Mouse (Mus musculus): ENCODE results near the gene Gm45808.
"Not testable (repeated sequence)": the region's sequence is repeated elsewhere in the genome, so short reads cannot be mapped to it uniquely, and the experiment has no call there.

Gm45808 gene

DNA sequence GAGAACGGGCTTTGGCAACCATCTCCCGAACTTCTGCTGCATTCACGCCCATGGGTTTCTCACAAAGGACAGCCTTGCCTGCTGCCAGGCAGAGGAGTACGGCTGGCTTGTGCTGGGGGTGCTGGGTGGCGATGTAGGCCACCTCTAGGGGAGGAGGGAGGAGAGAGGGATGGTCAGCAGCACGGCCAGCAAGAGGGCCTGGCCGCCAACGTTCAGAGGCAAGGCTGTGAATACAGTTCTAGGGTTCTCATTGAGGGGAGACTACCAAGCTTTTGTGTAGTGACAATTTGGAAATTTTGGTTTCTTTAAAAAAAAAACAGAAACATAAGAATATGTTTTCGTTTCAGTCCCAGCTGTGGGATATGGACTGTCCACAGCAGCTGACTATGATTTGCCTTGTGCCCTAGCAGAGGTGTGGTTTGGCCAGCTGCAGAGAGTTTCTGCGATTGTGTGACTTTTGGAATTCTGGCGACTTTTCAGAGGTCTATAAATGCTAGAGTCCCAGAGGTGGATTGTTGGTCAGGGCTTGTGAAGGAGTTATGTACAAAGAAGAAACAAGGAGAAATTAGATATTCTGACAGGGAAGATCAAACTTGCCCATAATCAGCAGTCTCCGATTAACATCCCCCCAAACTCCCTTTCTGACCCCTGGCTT lies at the start of gene Gm45808:
Gene Gm45808 (minus strand): TSS at position 51 of the 655 bp plus-strand sequence.
- DNase-seq: no peak

DNA sequence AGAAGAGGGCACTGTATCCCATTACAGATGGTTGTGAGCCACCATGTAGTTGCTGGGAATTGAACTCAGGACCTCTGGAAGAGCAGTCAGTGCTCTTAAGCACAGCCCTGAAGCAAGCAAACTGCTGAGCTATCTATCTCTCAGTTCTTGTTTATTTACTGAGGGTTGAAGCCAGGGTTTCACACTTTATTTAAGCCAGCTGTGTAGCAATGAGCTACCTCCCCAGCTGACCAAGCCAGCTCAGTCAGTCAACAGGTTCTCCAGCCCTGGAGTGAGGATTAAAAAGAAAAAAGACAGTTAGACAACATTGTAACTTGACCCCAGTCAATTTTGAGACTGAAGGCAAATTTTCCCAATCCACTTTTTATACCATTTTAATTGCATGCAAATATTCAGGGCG lies 49.1 kb upstream of the Gm45808 start:
- no peak for DNase-seq

DNA sequence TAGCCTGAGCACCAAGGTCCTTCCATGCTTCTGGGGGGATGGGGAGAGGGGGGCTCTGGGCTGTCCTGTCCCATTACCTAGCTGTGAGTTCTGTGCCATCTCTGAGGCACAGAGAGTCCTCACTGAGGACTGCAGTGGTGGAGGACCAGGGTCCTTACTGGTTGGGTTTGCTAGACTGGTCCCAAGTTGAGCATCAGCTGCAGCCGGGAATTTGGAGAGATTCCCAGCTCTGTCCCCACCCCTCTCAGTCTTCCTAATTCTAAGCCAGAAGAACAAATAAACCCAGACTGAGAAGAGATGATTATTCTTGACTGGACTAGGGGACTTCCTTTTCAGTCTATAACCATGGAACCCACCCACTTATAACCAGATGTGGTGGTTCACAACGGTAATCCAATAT lies 44.0 kb upstream of the Gm45808 start:
- DNase-seq: no peak

DNA sequence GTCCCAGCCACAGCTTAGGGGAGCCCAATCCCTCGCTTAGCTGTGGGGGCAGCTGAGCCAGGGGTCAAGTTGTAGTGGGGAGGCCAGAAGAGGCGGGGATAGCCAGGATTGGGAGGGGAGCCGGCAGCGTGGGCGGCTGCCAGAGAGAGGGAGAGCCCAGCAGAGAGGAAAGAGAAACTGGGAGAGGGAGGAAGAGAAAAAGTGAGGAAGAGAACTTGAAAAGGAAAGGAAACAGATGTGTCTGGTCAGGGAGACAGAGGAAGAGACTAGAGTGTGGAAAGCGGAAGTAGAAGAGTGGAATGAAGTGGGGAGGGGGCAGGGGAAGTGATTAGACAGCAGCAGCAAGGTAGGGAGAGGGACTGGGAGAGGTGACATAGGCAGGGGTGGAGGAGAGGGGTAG lies 42.9 kb upstream of the Gm45808 start:
- DNase-seq: no peak

DNA sequence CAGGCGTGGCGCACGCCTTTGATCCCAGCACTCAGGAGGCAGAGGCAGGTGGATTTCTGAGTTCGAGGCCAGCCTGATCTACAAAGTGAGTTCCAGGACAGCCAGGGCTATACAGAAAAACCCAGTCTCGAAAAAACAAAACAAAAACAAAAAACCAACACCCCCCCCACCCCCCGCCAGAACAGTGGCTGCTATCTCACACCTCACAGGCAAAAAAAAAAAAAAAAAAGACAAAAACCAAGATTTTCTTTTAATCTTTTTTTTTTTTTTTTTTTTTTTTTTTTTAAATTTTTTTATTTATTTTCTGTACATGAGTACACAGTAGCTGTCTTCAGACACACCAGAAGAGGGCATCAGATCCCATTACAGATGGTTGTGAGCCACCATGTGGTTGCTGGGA lies 40.6 kb upstream of the Gm45808 start:
- not testable (repeated sequence) for DNase-seq

DNA sequence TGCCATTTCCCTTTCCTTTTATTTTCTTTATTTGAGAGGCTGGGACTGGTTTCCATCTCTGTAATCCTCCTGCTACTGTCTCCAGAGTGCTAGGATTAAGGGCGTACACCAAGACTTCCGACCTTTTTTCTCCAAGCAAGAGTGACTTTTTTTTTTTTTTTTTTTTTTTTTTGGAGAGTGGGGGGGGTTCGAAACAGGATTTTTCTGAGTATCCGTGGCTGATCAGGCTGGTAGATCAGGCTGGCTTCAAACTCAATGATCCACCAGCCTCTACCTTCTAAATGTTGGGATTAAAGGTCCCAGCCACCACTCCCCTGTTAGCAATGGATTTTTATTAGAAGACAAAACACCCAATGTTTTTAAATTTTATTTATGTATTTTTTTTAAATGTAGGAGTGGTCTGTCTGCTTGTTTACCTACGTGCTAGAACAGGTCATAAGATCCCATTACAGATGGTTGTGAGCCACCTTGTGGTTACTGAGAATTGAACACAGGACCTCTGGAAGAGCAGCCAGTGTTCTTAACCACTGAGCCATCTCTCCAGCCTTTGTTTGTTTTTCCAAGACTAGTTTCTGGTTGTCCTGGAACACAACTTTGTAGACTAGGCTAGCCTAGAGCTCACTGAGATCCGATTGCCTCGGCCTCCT lies 40.0 kb upstream of the Gm45808 start:
- DNase-seq: peak; percentile 73

DNA sequence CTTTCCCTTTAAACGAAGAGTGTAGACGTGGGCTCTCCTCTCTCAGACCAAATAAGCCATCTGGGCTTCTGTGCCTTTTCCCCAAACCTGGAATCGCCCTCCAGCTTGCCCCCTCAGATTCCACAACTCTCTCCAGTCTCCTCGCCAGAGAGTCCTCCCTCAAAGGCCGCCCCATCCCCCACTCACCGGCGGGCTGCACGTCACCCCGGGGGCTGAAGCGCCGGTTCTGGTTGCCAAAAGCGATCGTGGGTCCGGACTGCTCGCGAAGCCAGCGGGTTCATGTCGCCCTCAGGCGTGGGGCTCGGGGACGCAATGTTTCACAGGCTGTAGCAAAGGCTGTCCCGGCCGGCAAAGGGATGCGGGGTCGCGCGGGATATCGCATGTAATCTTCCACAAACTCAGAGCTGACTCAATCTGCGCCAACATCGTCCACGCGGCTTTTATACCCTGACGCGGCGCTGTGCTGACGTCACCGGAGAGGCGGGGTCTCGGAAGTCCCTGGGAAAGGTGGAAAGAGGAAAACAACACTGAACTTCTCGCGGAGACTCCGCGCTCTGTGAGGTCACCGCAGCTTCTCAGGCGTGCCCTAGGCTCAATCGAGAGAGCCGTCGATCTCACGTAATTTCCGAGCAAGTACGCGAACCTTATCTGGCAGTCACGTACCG lies 39.3 kb upstream of the Gm45808 start, which contains the start of the genes Ppp1r15a and Plekha4:
Gene Ppp1r15a (minus strand): TSS at position 460 of the 665 bp plus-strand sequence.
Gene Plekha4 (plus strand): TSS at position 522 of the 665 bp plus-strand sequence.
- peak; percentile 97 for DNase-seq

DNA sequence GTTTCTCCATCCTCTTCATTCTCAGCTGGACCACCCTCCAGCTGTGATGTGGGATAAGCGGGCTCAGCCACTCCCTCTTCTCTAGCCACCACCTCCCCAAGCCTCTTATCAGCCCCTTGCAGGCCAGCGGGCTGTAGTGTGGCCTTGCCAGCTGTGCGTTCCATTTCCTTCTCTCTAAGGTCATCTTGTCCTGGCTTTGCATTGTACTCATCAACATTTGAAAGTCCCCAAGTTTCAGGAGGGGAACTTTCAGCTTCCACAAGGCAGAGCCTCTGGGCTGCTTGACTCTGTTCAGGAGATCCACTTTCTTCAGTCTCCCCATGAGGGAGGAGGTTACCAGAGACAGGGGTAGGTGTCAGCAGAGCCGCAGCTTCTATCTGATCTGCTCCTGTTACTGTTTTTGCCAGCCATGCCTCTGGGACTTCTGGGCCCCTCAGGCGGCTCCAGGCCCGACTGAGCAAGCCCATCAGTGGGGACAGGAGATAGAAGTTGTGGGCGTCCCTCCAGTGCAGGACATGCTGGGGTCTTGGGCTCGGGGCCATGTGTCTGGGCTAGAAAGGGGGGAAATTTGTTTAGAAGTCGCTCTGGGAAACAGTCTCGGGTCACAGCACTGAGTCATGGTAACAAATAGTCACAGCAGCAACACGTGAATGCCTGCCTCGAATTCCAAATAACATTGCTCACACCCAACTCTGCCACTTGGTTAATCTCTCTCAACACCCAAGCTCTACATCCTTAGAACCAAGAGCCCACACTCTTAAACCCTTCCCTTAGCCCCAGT lies 38.4 kb upstream of the Gm45808 start:
- DNase-seq: peak; percentile 62

DNA sequence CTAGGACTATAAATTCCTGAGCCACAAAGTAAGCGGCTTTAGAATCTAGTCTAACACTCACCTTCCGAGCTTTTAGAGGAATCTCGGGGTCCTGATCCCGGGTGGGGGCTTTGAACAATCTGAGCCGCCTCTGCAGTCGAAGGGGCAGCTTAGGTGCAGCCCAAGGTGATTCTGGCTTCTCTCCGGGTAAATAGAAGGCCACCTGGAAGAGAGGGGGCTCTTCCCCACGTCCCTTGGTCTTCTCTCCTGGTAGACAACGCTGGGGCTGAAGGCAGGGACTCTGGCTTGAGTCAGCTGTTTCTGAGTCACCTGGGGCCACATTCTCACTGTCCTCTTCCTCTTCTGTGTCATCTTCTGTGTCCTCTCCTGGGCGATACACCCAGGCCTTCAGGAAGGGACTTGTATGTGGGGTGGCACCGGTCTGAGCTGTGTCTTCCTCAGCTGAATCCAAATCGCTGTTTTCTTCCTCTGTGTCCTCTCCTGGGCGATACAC lies 37.1 kb upstream of the Gm45808 start:
- DNase-seq: peak; percentile 30

DNA sequence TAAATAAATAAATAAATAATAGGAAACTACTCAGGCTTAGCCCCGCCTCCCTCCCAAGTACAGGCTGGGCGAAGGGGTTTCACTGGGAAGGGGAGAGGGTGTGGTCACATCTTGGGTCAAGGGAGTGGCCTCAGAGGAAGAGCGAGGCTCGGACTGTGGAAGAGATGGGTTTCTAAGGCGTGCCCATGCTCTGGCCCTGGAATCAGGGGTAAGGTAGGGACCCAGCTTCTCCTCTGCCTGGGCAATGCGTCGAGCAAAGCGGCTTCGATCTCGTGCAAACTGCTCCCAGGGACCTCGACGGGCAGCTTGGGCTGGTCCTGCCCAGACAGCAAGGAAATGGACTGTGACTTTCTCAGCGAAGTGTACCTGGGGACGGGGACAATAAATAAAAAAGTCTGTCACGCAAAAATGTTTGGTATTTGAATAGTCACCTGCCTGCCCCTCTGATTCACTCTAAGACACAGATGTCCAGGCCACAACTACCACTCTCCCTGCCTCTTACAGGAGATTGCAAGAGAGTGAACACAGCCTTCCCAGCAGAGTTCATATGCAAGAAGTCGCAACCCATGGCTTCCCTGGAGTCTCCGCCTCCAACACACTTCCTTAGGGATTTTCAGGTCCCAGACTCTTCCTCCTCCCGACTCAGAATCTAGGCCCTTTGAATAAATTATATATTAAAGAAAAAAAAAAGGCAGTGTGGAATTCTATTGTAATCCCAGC lies 36.5 kb upstream of the Gm45808 start:
- no peak for DNase-seq

DNA sequence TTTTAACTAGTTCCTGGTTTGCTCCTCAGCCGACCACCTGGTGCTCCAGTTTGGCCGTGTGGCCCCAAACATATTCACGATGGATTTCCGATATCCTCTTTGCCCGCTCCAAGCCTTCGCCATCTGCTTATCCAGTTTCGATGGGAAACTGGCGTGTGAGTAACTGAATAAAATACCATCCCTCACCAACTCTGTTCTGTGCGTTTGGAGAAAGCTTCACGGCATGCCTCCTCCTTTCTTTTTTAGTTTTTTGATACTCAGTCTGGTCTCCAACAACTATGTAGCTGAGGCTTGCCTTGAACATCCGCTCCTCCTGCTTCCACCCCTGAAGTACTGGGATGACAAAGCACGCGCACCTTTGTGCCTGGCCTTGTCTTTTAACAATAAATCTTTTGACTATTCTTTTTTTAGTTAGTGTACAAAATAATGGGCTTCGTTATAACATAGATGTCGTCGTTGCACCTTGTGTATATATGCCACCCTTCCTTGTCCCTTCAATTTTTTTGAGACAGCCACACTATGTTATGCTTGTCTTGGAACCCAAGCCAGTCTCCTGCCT lies 35.7 kb upstream of the Gm45808 start:
- no peak for DNase-seq

DNA sequence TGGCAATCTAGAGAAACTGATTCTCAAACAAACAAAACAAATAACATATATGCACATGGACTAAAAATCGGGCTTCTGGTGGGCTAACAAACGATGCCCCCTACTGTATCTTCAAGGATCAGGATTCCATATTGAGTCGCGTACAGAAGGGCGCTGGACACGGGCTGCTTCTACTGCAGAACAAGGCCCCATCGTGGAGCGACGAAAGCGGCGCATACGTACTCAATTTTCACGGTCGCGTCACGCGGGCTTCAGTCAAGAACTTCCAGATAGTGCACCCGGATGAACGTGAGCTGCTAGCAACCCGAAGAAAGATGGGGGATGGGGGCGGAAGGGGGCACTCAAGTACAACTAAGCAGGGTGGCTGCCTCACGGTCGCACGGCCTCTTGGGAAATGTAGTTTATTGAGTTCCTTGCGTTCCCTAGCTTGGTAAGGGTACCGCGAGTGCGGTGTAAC lies 35.1 kb upstream of the Gm45808 start:
- DNase-seq: peak; percentile 96

DNA sequence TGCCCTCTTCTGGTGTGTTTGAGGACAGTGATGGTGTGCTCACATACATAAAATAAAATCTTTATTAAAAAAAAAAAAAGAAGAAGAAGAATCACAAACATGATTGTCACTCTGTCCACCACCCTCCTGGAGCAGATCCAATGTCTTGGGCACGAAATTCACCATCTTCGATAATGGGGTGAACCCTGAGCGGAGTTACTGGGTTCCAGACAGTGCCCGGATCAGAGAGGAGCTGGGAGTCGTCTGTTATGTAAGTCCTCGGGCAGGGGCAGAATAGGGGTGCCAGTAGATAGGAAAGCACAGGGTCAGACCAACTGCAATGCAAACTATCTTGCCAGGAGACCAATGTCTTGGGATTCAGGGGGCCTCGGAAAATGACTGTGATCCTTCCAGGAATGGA lies 34.0 kb upstream of the Gm45808 start:
- no peak for DNase-seq

DNA sequence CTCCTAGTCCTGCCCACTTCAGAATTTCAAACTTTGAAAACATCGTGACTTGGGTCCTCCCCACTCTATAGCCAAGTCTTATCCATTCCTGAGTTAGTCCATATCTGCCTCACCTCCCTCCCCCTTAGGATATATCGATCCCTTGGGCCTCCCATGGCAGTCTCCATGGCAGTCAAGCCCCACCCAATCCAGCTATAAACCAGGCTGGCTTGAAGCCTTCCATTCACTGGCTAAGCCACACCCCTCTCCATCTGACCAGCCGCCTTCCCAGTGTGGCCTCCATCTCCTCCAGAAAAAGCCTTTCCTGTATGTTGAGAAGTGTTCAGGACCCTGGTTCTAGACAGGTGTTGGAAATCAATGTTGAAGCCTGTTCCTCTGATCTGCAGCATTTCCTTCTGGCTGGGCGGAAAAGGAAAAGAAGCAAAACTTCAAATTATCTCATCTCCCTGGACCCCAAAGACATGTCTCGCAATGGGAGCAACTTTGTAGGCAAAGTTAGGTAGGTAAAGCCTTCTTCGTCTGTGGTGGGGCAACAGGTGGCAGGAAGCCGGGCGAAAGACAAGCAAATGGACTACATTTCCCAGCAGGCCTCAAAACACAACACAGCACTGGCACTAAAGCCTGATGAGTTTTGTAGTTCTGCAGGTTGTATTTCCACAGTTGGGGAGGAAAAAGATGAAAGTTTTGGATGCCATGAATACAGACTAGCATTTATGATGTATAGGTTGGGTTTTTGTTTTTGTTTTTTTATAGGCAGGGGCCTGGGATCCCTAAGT lies 32.9 kb upstream of the Gm45808 start:
- DNase-seq: no peak

DNA sequence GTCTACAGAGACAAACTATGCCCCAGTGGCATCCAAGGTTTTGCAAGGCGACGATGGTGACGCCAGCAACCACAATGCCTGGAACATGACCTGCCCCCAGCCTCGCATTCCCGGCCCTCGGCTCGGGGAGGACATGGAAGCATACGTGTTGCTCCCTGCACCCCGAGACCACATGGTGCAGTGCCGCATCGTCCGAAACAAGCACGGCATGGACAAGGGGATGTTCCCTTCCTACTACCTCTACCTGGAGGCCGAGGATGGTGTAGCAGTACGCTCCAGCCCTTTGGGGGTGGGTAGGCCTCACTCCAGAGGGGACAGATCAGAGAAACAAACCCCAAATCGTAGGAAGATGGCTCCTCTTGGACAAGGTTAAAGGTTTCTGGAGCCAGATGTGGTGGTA lies 32.0 kb upstream of the Gm45808 start:
- DNase-seq: no peak

DNA sequence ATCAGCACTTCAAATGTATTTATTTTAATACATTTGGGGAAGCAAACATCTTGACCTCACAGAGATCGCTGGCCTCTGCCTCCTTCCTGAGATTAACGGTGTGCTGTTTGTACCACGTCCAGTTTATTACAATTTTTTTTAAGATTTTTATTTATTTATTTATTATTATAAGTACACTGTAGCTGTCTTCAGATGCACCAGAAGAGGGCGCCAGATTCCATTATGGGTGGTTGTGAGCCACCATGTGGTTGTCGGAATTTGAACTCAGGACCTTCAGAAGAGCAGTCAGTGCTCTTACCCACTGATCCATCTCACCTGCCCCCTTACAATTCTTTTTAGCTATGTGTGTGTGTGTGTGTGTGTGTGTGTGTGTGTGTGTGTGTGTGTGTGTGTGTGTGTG lies 30.2 kb upstream of the Gm45808 start:
- DNase-seq: not testable (repeated sequence)

DNA sequence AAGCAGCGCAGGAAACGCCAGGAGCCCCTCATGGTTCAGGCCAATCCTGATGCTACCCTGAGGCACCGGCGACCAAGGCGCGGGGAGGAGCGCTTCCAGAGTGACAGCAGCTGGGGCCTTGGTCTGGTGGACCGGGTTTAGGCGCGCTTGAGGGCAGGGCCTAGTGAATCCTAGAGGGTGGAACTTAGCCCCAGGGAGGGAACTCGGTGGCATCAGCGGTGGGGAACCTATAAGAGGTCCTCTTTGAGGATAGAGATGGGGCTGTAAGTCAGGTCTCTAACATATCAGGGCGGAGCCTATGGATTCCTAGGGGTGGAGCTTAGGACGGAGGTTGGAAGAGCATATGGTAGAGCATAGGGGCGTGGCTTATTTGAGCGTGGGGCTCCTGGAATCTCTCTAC lies 28.8 kb upstream of the Gm45808 start:
- DNase-seq: no peak

DNA sequence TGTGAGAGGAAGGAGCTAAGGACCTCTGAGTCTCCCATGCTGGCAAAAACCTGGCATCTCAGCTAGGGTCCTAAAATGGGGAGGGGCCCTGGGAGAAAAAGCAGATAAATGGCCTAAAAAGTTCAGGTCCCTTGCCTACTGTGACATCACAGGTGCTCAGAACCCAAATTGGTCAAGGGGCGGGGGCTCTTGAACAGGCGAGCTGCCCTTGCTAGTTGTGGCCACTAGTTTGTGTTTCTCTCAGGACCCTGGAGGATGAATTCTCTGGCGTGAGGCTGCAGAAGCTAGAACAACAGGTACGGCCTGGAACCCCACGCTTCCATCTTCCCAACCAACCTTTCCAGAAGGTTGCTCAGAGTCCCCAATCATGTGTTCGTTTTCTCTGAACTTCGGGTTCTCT lies 27.8 kb upstream of the Gm45808 start:
- no peak for DNase-seq

DNA sequence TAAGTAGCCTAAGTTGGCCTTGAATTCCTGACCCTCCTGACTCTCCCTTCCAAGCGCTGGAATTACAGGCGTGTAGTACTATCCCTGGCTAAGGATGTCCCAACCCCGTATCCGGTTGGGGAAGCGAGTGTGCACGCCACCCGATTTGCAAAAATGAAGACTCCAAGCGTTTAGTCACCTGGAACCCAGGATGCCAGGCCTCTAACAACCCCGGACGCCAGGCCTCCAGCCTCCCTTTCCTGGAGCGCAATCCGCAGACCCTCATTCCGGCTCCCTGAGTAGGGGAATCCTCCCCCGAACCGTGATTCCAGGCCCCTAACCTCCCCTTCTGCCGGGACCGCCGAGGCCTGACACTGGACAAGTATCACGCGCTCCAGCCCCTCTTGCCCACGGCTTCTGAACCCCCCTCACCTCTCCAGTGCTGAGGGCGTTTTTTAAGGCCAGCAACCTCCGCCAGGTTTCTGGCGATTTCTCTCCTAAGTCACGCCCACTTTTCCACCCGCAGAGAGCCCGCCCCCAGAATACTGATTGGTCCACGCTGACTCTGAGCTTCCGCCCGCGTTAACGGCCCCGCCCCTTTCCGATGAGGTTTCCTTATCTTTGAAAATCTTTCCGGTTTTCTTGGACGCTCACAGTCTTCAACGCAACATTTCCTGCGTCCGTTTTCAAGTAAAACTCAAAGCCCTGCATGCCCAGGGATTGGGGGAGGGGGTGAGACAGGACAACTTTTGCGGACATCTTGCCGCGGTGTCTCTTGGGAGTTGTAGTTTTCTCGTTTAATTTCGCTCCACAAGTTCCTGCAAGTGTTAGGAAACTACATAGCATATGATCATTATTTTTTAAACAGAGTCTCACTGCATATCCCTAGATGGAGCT lies 23.5 kb upstream of the Gm45808 start, which contains the start of gene Nucb1:
Gene Nucb1 (minus strand): TSS at position 495 of the 876 bp plus-strand sequence.
- peak; percentile 97 for DNase-seq

Measured in lung, postnatal 36 days (tissue).